Mouse (Mus musculus): ENCODE data around the gene Fank1.

The Fank1 gene

GRCm38 (mm10) chr7:133768517-133768916 is 8.1 kb upstream of the Fank1 start:
- no peak for DNase-seq (ENCODE audit: low spot score)

- no peak for DNase-seq (ENCODE audit: low spot score)
These were observed 1.5 kb upstream of the Fank1 start for GRCm38 (mm10) chr7:133775179-133775578.

- DNase-seq (ENCODE audit: low spot score), result peak; percentile 23
These were observed 650 bp upstream of the Fank1 start for GRCm38 (mm10) chr7:133775796-133776625.

GRCm38 (mm10) chr7:133781583-133781982 is 4.9 kb downstream of the Fank1 start:
- DNase-seq (ENCODE audit: low spot score), result no peak

GRCm38 (mm10) chr7:133781991-133782390 is 5.3 kb downstream of the Fank1 start:
- no peak for DNase-seq (ENCODE audit: low spot score)

GRCm38 (mm10) chr7:133782717-133783435 is 6.2 kb downstream of the Fank1 start, which contains the start of gene Dhx32:
TSS of gene Dhx32 (minus strand) at chr7:133782726.
- peak; percentile 89 for DNase-seq (ENCODE audit: low spot score)

GRCm38 (mm10) chr7:133787571-133787970 is 10.9 kb downstream of the Fank1 start:
- no peak for DNase-seq (ENCODE audit: low spot score)

- DNase-seq (ENCODE audit: low spot score), result no peak
These were observed 11.5 kb downstream of the Fank1 start for GRCm38 (mm10) chr7:133788147-133788546.

- DNase-seq (ENCODE audit: low spot score), result no peak
These were observed 13.5 kb downstream of the Fank1 start for GRCm38 (mm10) chr7:133790171-133790570.

- DNase-seq (ENCODE audit: low spot score), result no peak
These were observed 14.1 kb downstream of the Fank1 start for GRCm38 (mm10) chr7:133790608-133791229.

GRCm38 (mm10) chr7:133792771-133793170 is 16.1 kb downstream of the Fank1 start:
- no peak for DNase-seq (ENCODE audit: low spot score)

- DNase-seq (ENCODE audit: low spot score), result no peak
These were observed 16.8 kb downstream of the Fank1 start for GRCm38 (mm10) chr7:133793248-133794131.

GRCm38 (mm10) chr7:133794720-133795119 is 18.1 kb downstream of the Fank1 start:
- DNase-seq (ENCODE audit: low spot score), result no peak

GRCm38 (mm10) chr7:133799928-133800327 is 23.3 kb downstream of the Fank1 start:
- DNase-seq (ENCODE audit: low spot score), result no peak

- no peak for DNase-seq (ENCODE audit: low spot score)
These were observed 25.2 kb downstream of the Fank1 start for GRCm38 (mm10) chr7:133801823-133802222.

- DNase-seq (ENCODE audit: low spot score), result peak; percentile 82
These were observed 29.0 kb downstream of the Fank1 start for GRCm38 (mm10) chr7:133805614-133806175.

GRCm38 (mm10) chr7:133812927-133813326 is 36.3 kb downstream of the Fank1 start:
- DNase-seq (ENCODE audit: low spot score), result no peak

- no peak for DNase-seq (ENCODE audit: low spot score)
These were observed 36.7 kb downstream of the Fank1 start for GRCm38 (mm10) chr7:133813331-133813730.

GRCm38 (mm10) chr7:133823751-133824150 is 47.1 kb downstream of the Fank1 start:
- DNase-seq (ENCODE audit: low spot score), result no peak

GRCm38 (mm10) chr7:133824579-133824978 is 47.9 kb downstream of the Fank1 start:
- DNase-seq (ENCODE audit: low spot score), result no peak

GRCm38 (mm10) chr7:133828514-133828913 is 51.9 kb downstream of the Fank1 start:
- no peak for DNase-seq (ENCODE audit: low spot score)

Measured in embryo, embryonic 10.5 days (tissue).